Mouse (Mus musculus) spleen, embryonic (tissue): ENCODE results near the gene Gm20431.
"Not testable (repeated sequence)": the region's sequence is repeated elsewhere in the genome, so short reads cannot be mapped to it uniquely, and the experiment has no call there.

Experiments used
- CTCF ChIA-PET: fragments of 350-600 bp; sonication (Branson Sonifier 250); formaldehyde crosslinking; loops from one replicate; lab custom pipeline; 2022; lab: Charles Lee

Gm20431 gene

GRCm38 (mm10) chr2:167665972-167666713, 4.8 kb upstream of the Gm20431 start:
- CTCF ChIA-PET, result no interaction called here

- CTCF ChIA-PET, result interaction anchor here (0.8 kb wide), 1 partner anchor 10 kb away, joined by 3 read pairs; no protein-coding TSS in a partner anchor
These were observed 1.4 kb upstream of the Gm20431 start for GRCm38 (mm10) chr2:167662713-167663112.

GRCm38 (mm10) chr2:167660611-167660971, 705 bp downstream of the Gm20431 start:
- CTCF ChIA-PET, result interaction anchor here (0.5 to 0.6 kb wide), 3 partner anchors 14 to 71 kb away, joined by 3 to 20 read pairs (median 7); no protein-coding TSS in a partner anchor

GRCm38 (mm10) chr2:167659847-167660610, 1.3 kb downstream of the Gm20431 start:
- CTCF ChIA-PET, result interaction anchor here (0.6 kb wide), 3 partner anchors 13 to 302 kb away, joined by 3 to 7 read pairs (median 3); no protein-coding TSS in a partner anchor

GRCm38 (mm10) chr2:167659177-167659846, 2.0 kb downstream of the Gm20431 start:
- CTCF ChIA-PET, result no interaction called here

- CTCF ChIA-PET, result no interaction called here
These were observed 2.6 kb downstream of the Gm20431 start for GRCm38 (mm10) chr2:167658712-167659111.

GRCm38 (mm10) chr2:167657973-167658372, 3.3 kb downstream of the Gm20431 start:
- CTCF ChIA-PET, result no interaction called here

GRCm38 (mm10) chr2:167656629-167657478, 4.4 kb downstream of the Gm20431 start:
- CTCF ChIA-PET, result interaction anchor here (0.7 kb wide), 1 partner anchor 24 kb away, joined by 7 read pairs; no protein-coding TSS in a partner anchor

GRCm38 (mm10) chr2:167654911-167655600, 6.2 kb downstream of the Gm20431 start:
- CTCF ChIA-PET, result interaction anchor here (0.6 to 0.7 kb wide), 2 partner anchors 10 to 168 kb away, joined by 3 read pairs; no protein-coding TSS in a partner anchor

- CTCF ChIA-PET, result interaction anchor here (0.7 kb wide), 1 partner anchor 27 kb away, joined by 7 read pairs; no protein-coding TSS in a partner anchor
These were observed 8.6 kb downstream of the Gm20431 start for GRCm38 (mm10) chr2:167652694-167653093.

GRCm38 (mm10) chr2:167651622-167652021, 9.7 kb downstream of the Gm20431 start:
- CTCF ChIA-PET, result interaction anchor here (0.6 kb wide), 1 partner anchor 30 kb away, joined by 3 read pairs; no protein-coding TSS in a partner anchor

GRCm38 (mm10) chr2:167649290-167650032, 11.8 kb downstream of the Gm20431 start:
- CTCF ChIA-PET, result interaction anchor here (0.7 to 0.9 kb wide), 2 partner anchors 8 to 31 kb away, joined by 3 read pairs; no protein-coding TSS in a partner anchor

- CTCF ChIA-PET, result no interaction called here
These were observed 14.9 kb downstream of the Gm20431 start for GRCm38 (mm10) chr2:167646411-167646810.

GRCm38 (mm10) chr2:167643356-167644052, 17.8 kb downstream of the Gm20431 start:
- CTCF ChIA-PET, result not testable (repeated sequence)

- CTCF ChIA-PET, result interaction anchor here (0.7 to 1.2 kb wide), 4 partner anchors 31 to 467 kb away, joined by 3 to 8 read pairs (median 4); no protein-coding TSS in a partner anchor
These were observed 19.1 kb downstream of the Gm20431 start for GRCm38 (mm10) chr2:167642164-167642563.

- CTCF ChIA-PET, result interaction anchor here (0.6 to 1.0 kb wide), 6 partner anchors 9 to 466 kb away, joined by 3 to 8 read pairs (median 3); no protein-coding TSS in a partner anchor
These were observed 20.0 kb downstream of the Gm20431 start for GRCm38 (mm10) chr2:167641337-167641736.

- CTCF ChIA-PET, result no interaction called here
These were observed 21.0 kb downstream of the Gm20431 start for GRCm38 (mm10) chr2:167640279-167640678.

- CTCF ChIA-PET, result interaction anchor here (0.6 to 1.3 kb wide), 4 partner anchors 45 to 466 kb away, joined by 3 to 8 read pairs (median 4); no protein-coding TSS in a partner anchor
These were observed 26.3 kb downstream of the Gm20431 start for GRCm38 (mm10) chr2:167634865-167635512.
